Mouse (Mus musculus) spleen, adult 10 weeks (tissue): ENCODE data around the gene Msh4. TPM values are rescaled to one million over a fixed set of nuclear protein-coding genes. Genes with fewer than 3 reads are reported as not detected.

ENCODE experiments used
- polyA plus RNA-seq: library from polyadenylated mRNA; stranded (reverse); fragments of 350-450 nt; fragmentation: Illumina TruSeq; extraction: RNeasy Lipid Tissue Mini Kit (QIAGEN cat#74804); gene quantifications from one replicate; pipeline ENCODE4 v1.2.3, GENCODE M21; 2015; ENCODE audit warnings: low replicate concordance; ENCODE audit not compliant: insufficient read depth

Gene Msh4
- polyA plus RNA-seq, result not detected

DNA sequence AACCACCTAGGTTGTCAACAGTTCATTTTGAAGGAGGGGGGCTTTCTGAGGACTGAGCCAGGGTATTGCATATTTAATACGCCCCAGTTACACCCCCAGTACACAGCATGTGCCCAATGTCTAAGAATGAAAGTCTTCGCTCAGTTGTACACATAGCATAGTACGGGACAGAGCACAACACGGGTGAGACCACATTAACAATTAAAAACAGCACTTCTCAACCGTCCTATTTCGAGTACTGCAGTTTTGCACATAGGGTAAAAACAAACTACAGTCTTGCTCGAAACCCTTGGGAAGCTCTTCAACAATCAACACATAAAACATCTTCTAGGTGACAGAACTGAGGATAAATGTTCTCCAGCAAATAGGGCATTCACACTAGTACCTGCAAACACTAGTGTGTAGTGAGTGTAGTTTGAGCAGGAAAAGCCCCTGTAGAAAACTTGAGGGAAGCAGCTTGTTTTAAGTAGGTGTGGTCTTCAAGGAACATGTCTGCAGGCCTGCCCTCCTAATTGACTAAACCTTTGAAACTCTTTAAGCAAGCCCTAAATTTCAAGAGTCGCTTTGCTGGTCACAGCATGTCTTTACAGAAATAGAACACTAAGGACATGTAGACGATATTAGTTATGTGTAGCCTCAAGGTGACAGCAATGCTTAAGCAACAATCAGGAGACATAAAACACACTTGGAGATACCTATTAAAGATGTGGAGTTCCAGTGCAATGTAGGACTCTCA, at the start of gene Msh4:
TSS of gene Msh4 (minus strand) at position 3 of the 736 bp plus-strand sequence.

DNA sequence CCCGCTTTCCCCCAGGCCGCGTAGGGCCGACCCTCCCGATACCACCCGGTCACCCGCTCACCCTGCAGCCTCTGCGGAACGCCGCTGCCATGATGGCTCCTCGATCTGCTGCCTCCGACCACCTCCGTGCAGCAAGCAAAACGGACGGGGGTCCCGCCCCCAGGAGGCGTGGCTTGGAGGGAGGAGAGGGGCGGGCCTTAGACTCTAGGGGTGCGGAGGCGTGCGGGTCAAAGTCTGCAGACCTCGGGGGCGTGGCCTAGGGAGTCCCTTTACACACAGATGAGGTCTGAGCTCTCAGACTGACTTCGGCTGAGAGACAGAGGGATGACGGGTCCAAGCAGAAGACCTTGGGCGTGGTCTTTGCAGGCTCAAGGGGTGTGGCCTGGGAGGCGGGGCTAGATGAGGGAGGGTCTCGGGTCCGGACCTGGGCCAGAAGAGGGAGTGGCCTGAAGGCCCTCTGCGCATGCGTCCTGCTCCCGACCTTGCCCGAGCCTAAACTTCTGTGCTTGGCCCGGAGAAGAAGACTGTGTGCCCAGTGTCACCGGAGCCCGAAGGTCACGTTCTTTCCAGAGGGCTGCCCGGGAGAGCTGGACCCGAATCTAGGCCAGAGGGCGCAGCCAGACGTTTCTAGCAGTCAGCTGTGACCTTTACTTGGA, 38.5 kb upstream of the Msh4 start, which contains the start of gene Acadm:
TSS of gene Acadm (minus strand) at position 298 of the 656 bp plus-strand sequence.

DNA sequence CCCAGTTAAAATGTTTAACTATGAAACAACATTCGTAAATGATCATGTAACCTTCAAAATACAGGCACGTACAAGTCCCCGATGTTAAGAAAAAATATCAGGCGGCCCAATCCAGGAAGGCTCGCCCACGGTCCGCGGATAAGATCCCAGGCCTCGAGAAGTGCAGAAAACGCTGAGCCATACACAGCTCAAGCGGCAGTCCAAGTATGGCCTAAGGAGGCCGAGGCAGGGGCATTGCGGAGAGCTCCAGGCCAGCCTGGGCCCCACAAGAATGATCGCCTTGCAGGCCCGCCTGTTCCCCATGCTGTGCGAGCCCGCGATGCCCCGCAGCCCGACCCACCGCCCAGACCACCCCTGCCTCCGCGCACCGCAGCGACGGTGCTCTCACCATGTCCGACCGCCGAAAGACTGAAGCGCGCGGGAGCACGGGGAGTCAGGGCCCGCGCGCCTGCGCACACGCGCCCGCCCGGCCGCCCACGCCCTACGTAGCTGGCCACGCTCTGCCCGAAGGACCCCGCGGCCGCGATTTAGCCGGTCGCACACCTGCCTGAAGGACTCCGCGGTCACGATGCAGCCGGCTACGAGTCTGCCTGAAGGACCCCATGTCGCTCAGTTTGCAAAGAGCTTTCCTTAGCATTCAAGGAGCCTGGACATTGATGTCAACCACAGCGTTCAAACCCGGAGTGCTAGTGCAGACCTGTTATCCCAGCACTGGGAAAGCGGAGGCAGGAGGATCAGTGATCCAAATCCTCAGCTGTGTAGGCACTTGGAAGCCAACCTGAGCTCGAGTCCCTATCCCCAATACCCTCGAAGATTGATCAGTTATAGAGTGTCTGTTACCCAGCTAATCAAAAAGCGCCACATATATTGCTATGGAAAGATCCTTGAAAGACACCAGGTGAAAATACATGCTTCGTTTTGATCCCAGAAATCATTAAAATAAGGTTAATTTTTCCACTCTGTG, 6.9 kb upstream of the Msh4 start, which contains the start of gene Rabggtb:
TSS of gene Rabggtb (minus strand) at position 464 of the 964 bp plus-strand sequence.

DNA sequence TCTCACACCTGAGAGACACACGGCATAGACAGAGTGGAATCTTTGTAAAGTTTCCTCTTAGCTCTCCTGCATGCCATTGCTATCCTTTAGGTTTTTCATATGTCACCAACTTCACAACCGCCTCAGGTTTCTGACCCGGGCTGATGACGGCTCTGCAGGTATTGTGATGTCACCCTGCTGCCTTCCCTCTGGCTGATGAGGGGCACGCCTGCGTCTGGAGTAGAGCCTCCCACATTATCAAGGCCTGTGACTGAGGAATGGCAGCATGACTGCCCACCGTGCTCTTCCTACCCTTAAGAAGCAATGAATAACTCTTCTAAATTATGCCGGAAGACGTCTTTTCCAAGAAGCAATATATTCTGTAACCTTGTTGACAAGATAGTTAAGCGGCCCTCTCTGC, 61.9 kb downstream of the Msh4 start, which contains the start of gene Asb17:
TSS of gene Asb17 (plus strand) at position 180 of the 400 bp plus-strand sequence.

Other genes starting within 250 kb of the Msh4 start
- 12.0 TPM for gene St6galnac3, start 181.0 kb downstream of the Msh4 start, polyA plus RNA-seq
- not detected for gene Asb17, start 61.9 kb downstream of the Msh4 start, polyA plus RNA-seq
- gene Rabggtb, start 6.9 kb upstream of the Msh4 start, polyA plus RNA-seq, result 83.6 TPM
- 91.5 TPM for gene Acadm, start 38.5 kb upstream of the Msh4 start, polyA plus RNA-seq
- gene Slc44a5, start 67.3 kb upstream of the Msh4 start, polyA plus RNA-seq, result 1.2 TPM